Mouse (Mus musculus): ENCODE measurements around the gene Ppp1r13l.

The Ppp1r13l gene

GRCm38 (mm10) chr7:19365376-19365775 is 5.8 kb downstream of the Ppp1r13l start:
- in situ Hi-C loops (cut with MboI), result no loop called here

GRCm38 (mm10) chr7:19368380-19368779 is 8.8 kb downstream of the Ppp1r13l start:
- in situ Hi-C loops (cut with MboI), result no loop called here

- in situ Hi-C loops (cut with MboI), result no loop called here
Observed at GRCm38 (mm10) chr7:19369823-19370425, 10.4 kb downstream of the Ppp1r13l start.

- in situ Hi-C loops (cut with MboI), result no loop called here
Observed at GRCm38 (mm10) chr7:19373367-19373766, 13.8 kb downstream of the Ppp1r13l start.

GRCm38 (mm10) chr7:19375368-19375767 is 15.8 kb downstream of the Ppp1r13l start:
- in situ Hi-C loops (cut with MboI), result no loop called here

GRCm38 (mm10) chr7:19376019-19376418 is 16.5 kb downstream of the Ppp1r13l start:
- in situ Hi-C loops (cut with MboI), result no loop called here

GRCm38 (mm10) chr7:19378049-19378448 is 18.5 kb downstream of the Ppp1r13l start:
- in situ Hi-C loops (cut with MboI), result no loop called here

- in situ Hi-C loops (cut with MboI), result no loop called here
Observed at GRCm38 (mm10) chr7:19381377-19382165, 22.0 kb downstream of the Ppp1r13l start, which contains the start of gene Ercc2. Gene Ercc2 (plus strand): TSS chr7:19382010.

- in situ Hi-C loops (cut with MboI), result no loop called here
Observed at GRCm38 (mm10) chr7:19382166-19382541, 22.6 kb downstream of the Ppp1r13l start.

- in situ Hi-C loops (cut with MboI), result no loop called here
Observed at GRCm38 (mm10) chr7:19383708-19384107, 24.2 kb downstream of the Ppp1r13l start.

- in situ Hi-C loops (cut with MboI), result no loop called here
Observed at GRCm38 (mm10) chr7:19388699-19389413, 29.3 kb downstream of the Ppp1r13l start.

GRCm38 (mm10) chr7:19394484-19394883 is 34.9 kb downstream of the Ppp1r13l start:
- in situ Hi-C loops (cut with MboI), result no loop called here

GRCm38 (mm10) chr7:19399496-19400280 is 40.1 kb downstream of the Ppp1r13l start:
- in situ Hi-C loops (cut with MboI), result no loop called here

- in situ Hi-C loops (cut with MboI), result no loop called here
Observed at GRCm38 (mm10) chr7:19400946-19401345, 41.4 kb downstream of the Ppp1r13l start.

- in situ Hi-C loops (cut with MboI), result no loop called here
Observed at GRCm38 (mm10) chr7:19402535-19403112, 43.1 kb downstream of the Ppp1r13l start.

GRCm38 (mm10) chr7:19403731-19404296 is 44.3 kb downstream of the Ppp1r13l start, which contains the start of gene Klc3:
Gene Klc3 (minus strand): TSS chr7:19404104.
- in situ Hi-C loops (cut with MboI), result no loop called here

GRCm38 (mm10) chr7:19404476-19404875 is 44.9 kb downstream of the Ppp1r13l start, which contains the start of gene Ckm:
Gene Ckm (plus strand): TSS chr7:19404776.
- in situ Hi-C loops (cut with MboI), result no loop called here

- in situ Hi-C loops (cut with MboI), result no loop called here
Observed at GRCm38 (mm10) chr7:19405417-19405816, 45.9 kb downstream of the Ppp1r13l start.

GRCm38 (mm10) chr7:19409753-19410152 is 50.2 kb downstream of the Ppp1r13l start:
- in situ Hi-C loops (cut with MboI), result no loop called here

- in situ Hi-C loops (cut with MboI), result no loop called here
Observed at GRCm38 (mm10) chr7:19410766-19411344, 51.3 kb downstream of the Ppp1r13l start.

GRCm38 (mm10) chr7:19411783-19412182 is 52.2 kb downstream of the Ppp1r13l start:
- in situ Hi-C loops (cut with MboI), result no loop called here
